Mouse (Mus musculus): Measurements from ENCODE around the gene Sppl2b. TPM values are rescaled to one million over a fixed set of nuclear protein-coding genes. Genes with fewer than 3 reads are reported as not detected.

Gene Sppl2b
- polyA plus RNA-seq, 1 experiment from 2014 or later, result 17.7 TPM

GRCm38 (mm10) chr10:80903282-80903681 lies 48.2 kb downstream of the Sppl2b start:
- H3K4me3 ChIP-seq (ENCODE audit: low read depth, low read length), result no peak overlapping the region
- 88% methylated on average over 10 of the region's 10 CpGs for WGBS
- ATAC-seq (ENCODE audit: low FRiP score, low TSS enrichment) (no peak), DNase-seq (ENCODE audit: low spot score) (no peak)
- no peak for TF ChIP-seq EP300 (optimal IDR thresholded peaks at IDR 0.05)
- no peak for TF ChIP-seq CTCF (IDR thresholded peaks at IDR 0.05; ENCODE audit: low read depth)
- H3K9ac ChIP-seq (ENCODE audit: low read length), result no peak overlapping the region
- no peak overlapping the region for H3K27ac ChIP-seq (replicated peaks)
- no peaks in the 10 kb centered on the region for H3K9me3 ChIP-seq (ENCODE audit: control insufficient read depth, low read length)
- H3K4me1 ChIP-seq (replicated peaks; ENCODE audit: control insufficient read depth, insufficient read depth), result peaks cover 3% of the 10 kb centered on the region
- H3K4me2 ChIP-seq (replicated peaks; ENCODE audit: low read depth), result no peak overlapping the region
- peaks cover 26% of the 10 kb centered on the region for H3K36me3 ChIP-seq (ENCODE audit: control insufficient read depth, insufficient read depth, low read length)
- H3K27me3 ChIP-seq (ENCODE audit: control insufficient read depth, insufficient read depth, low read length), result no peaks in the 10 kb centered on the region

GRCm38 (mm10) chr10:80904004-80904693 lies 49.1 kb downstream of the Sppl2b start:
- no peak for DNase-seq (ENCODE audit: low spot score)
- TF ChIP-seq CTCF (IDR thresholded peaks at IDR 0.05; ENCODE audit: low read depth), result no peak
- TF ChIP-seq EP300 (optimal IDR thresholded peaks at IDR 0.05), result peak; percentile 51
- Histone ChIP-seq H3K4me3 (ENCODE audit: low read depth, low read length) (no peak overlapping the region), H3K9ac (ENCODE audit: low read length) (no peak overlapping the region), H3K27ac (replicated peaks) (no peak overlapping the region), H3K27me3 (ENCODE audit: control insufficient read depth, insufficient read depth, low read length) (no peaks in the 10 kb centered on the region), H3K4me1 (replicated peaks; ENCODE audit: control insufficient read depth, insufficient read depth) (peaks cover 3% of the 10 kb centered on the region), H3K36me3 (ENCODE audit: control insufficient read depth, insufficient read depth, low read length) (peaks cover 26% of the 10 kb centered on the region), H3K4me2 (replicated peaks; ENCODE audit: low read depth) (no peak overlapping the region), H3K9me3 (ENCODE audit: control insufficient read depth, low read length) (no peaks in the 10 kb centered on the region)
- ATAC-seq (ENCODE audit: low FRiP score, low TSS enrichment), result no peak
- 84% methylated on average over 27 of the region's 28 CpGs for WGBS

GRCm38 (mm10) chr10:80904709-80905108 lies 49.6 kb downstream of the Sppl2b start:
- 92% methylated on average over 11 of the region's 11 CpGs for WGBS
- Histone ChIP-seq H3K36me3 (ENCODE audit: control insufficient read depth, insufficient read depth, low read length) (peaks cover 26% of the 10 kb centered on the region), H3K9ac (ENCODE audit: low read length) (no peak overlapping the region), H3K27ac (replicated peaks) (no peak overlapping the region), H3K4me1 (replicated peaks; ENCODE audit: control insufficient read depth, insufficient read depth) (peaks cover 1% of the 10 kb centered on the region), H3K9me3 (ENCODE audit: control insufficient read depth, low read length) (no peaks in the 10 kb centered on the region), H3K27me3 (ENCODE audit: control insufficient read depth, insufficient read depth, low read length) (no peaks in the 10 kb centered on the region), H3K4me3 (ENCODE audit: low read depth, low read length) (no peak overlapping the region), H3K4me2 (replicated peaks; ENCODE audit: low read depth) (no peak overlapping the region)
- no peak for DNase-seq (ENCODE audit: low spot score)
- TF ChIP-seq EP300 (optimal IDR thresholded peaks at IDR 0.05) (no peak), CTCF (IDR thresholded peaks at IDR 0.05; ENCODE audit: low read depth) (no peak)
- no peak for ATAC-seq (ENCODE audit: low FRiP score, low TSS enrichment)

GRCm38 (mm10) chr10:80909375-80910162 lies 54.5 kb downstream of the Sppl2b start:
- no peak overlapping the region for H3K27ac ChIP-seq (replicated peaks)
- no peak for ATAC-seq (ENCODE audit: low FRiP score, low TSS enrichment)
- no peaks in the 10 kb centered on the region for H3K27me3 ChIP-seq (ENCODE audit: control insufficient read depth, insufficient read depth, low read length)
- TF ChIP-seq EP300 (optimal IDR thresholded peaks at IDR 0.05) (no peak), CTCF (IDR thresholded peaks at IDR 0.05; ENCODE audit: low read depth) (no peak)
- no peak overlapping the region for H3K4me2 ChIP-seq (replicated peaks; ENCODE audit: low read depth)
- no peak for DNase-seq (ENCODE audit: low spot score)
- no peak overlapping the region for H3K9ac ChIP-seq (ENCODE audit: low read length)
- H3K4me3 ChIP-seq (ENCODE audit: low read depth, low read length), result no peak overlapping the region
- no peaks in the 10 kb centered on the region for H3K4me1 ChIP-seq (replicated peaks; ENCODE audit: control insufficient read depth, insufficient read depth)
- peaks cover 14% of the 10 kb centered on the region for H3K36me3 ChIP-seq (ENCODE audit: control insufficient read depth, insufficient read depth, low read length)
- WGBS, result 94% methylated on average over 22 of the region's 22 CpGs
- H3K9me3 ChIP-seq (ENCODE audit: control insufficient read depth, low read length), result no peaks in the 10 kb centered on the region

- peaks cover 2% of the 10 kb centered on the region; the same call in 1 of the 2 replicates for H3K36me3 ChIP-seq (ENCODE audit: control insufficient read depth, insufficient read depth, low read length)
- WGBS, result 97% methylated on average over 4 of the region's 4 CpGs
- DNase-seq (ENCODE audit: low spot score), result no peak
Measured at GRCm38 (mm10) chr10:80911354-80911753, 56.3 kb downstream of the Sppl2b start.

GRCm38 (mm10) chr10:80911891-80912290 lies 56.8 kb downstream of the Sppl2b start:
- Histone ChIP-seq H3K4me1 (replicated peaks; ENCODE audit: control insufficient read depth, insufficient read depth) (0 out of 2 replicates have a peak, but pooled peaks cover 2% of the 10 kb centered on the region), H3K9me3 (ENCODE audit: control insufficient read depth, low read length) (no peaks in the 10 kb centered on the region), H3K9ac (ENCODE audit: low read length) (no peak overlapping the region), H3K36me3 (ENCODE audit: control insufficient read depth, insufficient read depth, low read length) (0 out of 2 replicates have a peak, but pooled peaks cover 2% of the 10 kb centered on the region), H3K27me3 (ENCODE audit: control insufficient read depth, insufficient read depth, low read length) (no peaks in the 10 kb centered on the region), H3K27ac (replicated peaks) (no peak overlapping the region), H3K4me3 (ENCODE audit: low read depth, low read length) (no peak overlapping the region), H3K4me2 (replicated peaks; ENCODE audit: low read depth) (no peak overlapping the region)
- TF ChIP-seq EP300 (optimal IDR thresholded peaks at IDR 0.05) (no peak), CTCF (IDR thresholded peaks at IDR 0.05; ENCODE audit: low read depth) (no peak)
- no peak for ATAC-seq (ENCODE audit: low FRiP score, low TSS enrichment)
- no peak for DNase-seq (ENCODE audit: low spot score)

More at GRCm38 (mm10) chr10:80911354-80911753, 56.3 kb downstream of the Sppl2b start:
- TF ChIP-seq EP300 (optimal IDR thresholded peaks at IDR 0.05), result no peak
- TF ChIP-seq CTCF (IDR thresholded peaks at IDR 0.05; ENCODE audit: low read depth), result no peak
- Histone ChIP-seq H3K27me3 (ENCODE audit: control insufficient read depth, insufficient read depth, low read length) (no peaks in the 10 kb centered on the region), H3K4me1 (replicated peaks; ENCODE audit: control insufficient read depth, insufficient read depth) (0 out of 2 replicates have a peak, but pooled peaks cover 2% of the 10 kb centered on the region), H3K9ac (ENCODE audit: low read length) (no peak overlapping the region), H3K27ac (replicated peaks) (no peak overlapping the region), H3K9me3 (ENCODE audit: control insufficient read depth, low read length) (no peaks in the 10 kb centered on the region), H3K4me2 (replicated peaks; ENCODE audit: low read depth) (no peak overlapping the region), H3K4me3 (ENCODE audit: low read depth, low read length) (no peak overlapping the region)
- no peak for ATAC-seq (ENCODE audit: low FRiP score, low TSS enrichment)

Data from stomach, postnatal 0 days (tissue).